Mouse (Mus musculus): ENCODE results near the gene Cap2.
A peak's percentile ranks its signal among the peaks of the same experiment; 100 is the strongest.

Gene Cap2

GRCm38 (mm10) chr13:46554736-46555135, 53.1 kb downstream of the Cap2 start:
- no peak for DNase-seq (ENCODE audit: low read depth, low spot score)

GRCm38 (mm10) chr13:46565913-46566312, 64.3 kb downstream of the Cap2 start:
- DNase-seq (ENCODE audit: low read depth, low spot score) = no peak

- no peak for DNase-seq (ENCODE audit: low read depth, low spot score)
These were observed 67.8 kb downstream of the Cap2 start for GRCm38 (mm10) chr13:46569469-46569868.

- DNase-seq (ENCODE audit: low read depth, low spot score) = no peak
These were observed 69.5 kb downstream of the Cap2 start for GRCm38 (mm10) chr13:46571141-46571592.

GRCm38 (mm10) chr13:46571961-46572647, 70.5 kb downstream of the Cap2 start:
- no peak for DNase-seq (ENCODE audit: low read depth, low spot score)

GRCm38 (mm10) chr13:46572648-46573163, 71.1 kb downstream of the Cap2 start:
- no peak for DNase-seq (ENCODE audit: low read depth, low spot score)

- no peak for DNase-seq (ENCODE audit: low read depth, low spot score)
These were observed 72.6 kb downstream of the Cap2 start for GRCm38 (mm10) chr13:46574201-46574600.

- no peak for DNase-seq (ENCODE audit: low read depth, low spot score)
These were observed 73.1 kb downstream of the Cap2 start for GRCm38 (mm10) chr13:46574707-46575106.

- no peak for DNase-seq (ENCODE audit: low read depth, low spot score)
These were observed 83.2 kb downstream of the Cap2 start for GRCm38 (mm10) chr13:46584860-46585259.

GRCm38 (mm10) chr13:46587717-46588289, 86.2 kb downstream of the Cap2 start:
- DNase-seq (ENCODE audit: low read depth, low spot score) = no peak

GRCm38 (mm10) chr13:46588606-46589005, 87.0 kb downstream of the Cap2 start:
- no peak for DNase-seq (ENCODE audit: low read depth, low spot score)

- no peak for DNase-seq (ENCODE audit: low read depth, low spot score)
These were observed 89.2 kb downstream of the Cap2 start for GRCm38 (mm10) chr13:46590885-46591284.

GRCm38 (mm10) chr13:46600694-46601093, 99.0 kb downstream of the Cap2 start:
- no peak for DNase-seq (ENCODE audit: low read depth, low spot score)

GRCm38 (mm10) chr13:46601386-46601785, 99.7 kb downstream of the Cap2 start:
- no peak for DNase-seq (ENCODE audit: low read depth, low spot score)

- no peak for DNase-seq (ENCODE audit: low read depth, low spot score)
These were observed 101.0 kb downstream of the Cap2 start for GRCm38 (mm10) chr13:46602674-46603073.

- no peak for DNase-seq (ENCODE audit: low read depth, low spot score)
These were observed 109.4 kb downstream of the Cap2 start for GRCm38 (mm10) chr13:46611033-46611432.

GRCm38 (mm10) chr13:46613694-46614272, 112.1 kb downstream of the Cap2 start:
- DNase-seq (ENCODE audit: low read depth, low spot score) = no peak

- DNase-seq (ENCODE audit: low read depth, low spot score) = peak; percentile 88
These were observed 115.2 kb downstream of the Cap2 start for GRCm38 (mm10) chr13:46616673-46617362.

GRCm38 (mm10) chr13:46619633-46620032, 118.0 kb downstream of the Cap2 start:
- DNase-seq (ENCODE audit: low read depth, low spot score) = peak; percentile 91

GRCm38 (mm10) chr13:46620964-46621757, 119.5 kb downstream of the Cap2 start:
- no peak for DNase-seq (ENCODE audit: low read depth, low spot score)

- no peak for DNase-seq (ENCODE audit: low read depth, low spot score)
These were observed 125.0 kb downstream of the Cap2 start for GRCm38 (mm10) chr13:46626608-46627007.
